Mouse (Mus musculus): ENCODE measurements at regions not wholly inside any gene's neighbourhood (a gene's known extent, or its start where the extent isn't known, plus 50 kb on each side); places are given as distances from the start of the nearest gene placed in this dataset.

DNA sequence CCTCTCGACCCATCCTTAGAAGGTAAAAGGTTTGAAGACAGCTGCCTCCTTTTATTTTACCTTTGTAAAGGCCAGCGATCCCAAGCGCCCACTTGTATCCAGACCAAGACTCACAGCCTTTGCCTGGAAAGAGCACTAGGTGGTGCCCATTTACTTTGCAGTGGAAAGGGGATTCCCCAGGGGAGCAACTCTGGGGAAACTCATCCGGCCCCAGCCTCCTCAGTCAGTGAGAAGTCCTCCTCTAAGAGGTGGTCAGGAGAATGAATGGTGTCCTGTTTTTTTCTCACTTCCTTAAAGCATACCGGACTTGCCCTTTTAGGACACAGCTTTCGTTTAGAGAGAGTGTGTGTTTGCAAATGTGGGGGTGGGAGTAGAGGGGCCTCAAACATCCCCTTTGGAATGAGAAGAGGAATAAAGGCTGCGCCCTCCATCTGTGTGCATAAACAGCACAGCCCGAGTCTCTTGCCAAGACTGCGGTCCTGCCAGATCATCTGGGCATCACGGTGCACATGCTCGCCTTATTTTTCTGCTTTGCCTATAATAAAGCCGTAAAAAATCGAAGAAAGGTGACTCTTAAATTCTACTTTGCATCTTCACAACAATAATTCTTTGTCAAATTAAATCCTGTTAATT, 57.5 kb upstream of the Etaa1 start:
- DNase-seq, result no peak

DNA sequence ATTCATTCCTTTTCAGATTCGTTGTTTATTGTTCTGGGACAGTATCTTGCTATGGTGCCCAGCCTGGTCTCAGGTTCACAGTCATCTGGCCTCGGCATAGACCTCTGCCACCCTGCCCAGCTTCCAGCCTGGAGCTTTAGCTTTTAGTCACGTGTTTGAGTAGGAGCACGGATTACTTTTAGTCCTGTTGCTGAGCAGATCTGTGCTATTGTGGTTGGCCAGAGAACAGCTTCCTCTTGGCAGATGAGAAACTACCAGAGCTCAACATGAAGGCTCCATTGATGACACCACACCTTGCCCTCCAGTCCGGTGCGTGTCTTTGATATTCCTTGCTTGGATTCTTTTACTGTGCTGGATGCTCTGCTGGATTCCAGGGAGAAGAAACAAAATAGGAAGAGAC, 54.5 kb upstream of the Etaa1 start:
- no peak for DNase-seq

All from right cerebral cortex, adult 18-20 months (tissue).